Mouse (Mus musculus) lung, embryonic 14.5 days (tissue): Measurements from ENCODE around the gene Xpnpep3. TPM values are rescaled to one million over a fixed set of nuclear protein-coding genes. Genes with fewer than 3 reads are reported as not detected.

Experiments
- ATAC-seq: fragments of 200-750 bp; cut with Nextera tagmentation; 2 replicates; pipeline ENCODE4 v1.8.0; 2017; ENCODE audit warnings: mild to moderate bottlenecking, moderate TSS enrichment, moderate library complexity; ENCODE audit not compliant: insufficient read depth
- DNase-seq: peaks from one replicate; pipeline ENCODE4 v3.0.0-alpha.2; 2015
- H3K27ac ChIP-seq: fragments of 300-500 bp; sonication (generic); 2 replicates; pipeline ENCODE4 v1.5.1; 2014; ENCODE audit warnings: low read depth, mild to moderate bottlenecking, moderate library complexity
- H3K27me3 ChIP-seq: fragments of 300-500 bp; sonication (generic); 2 replicates; pipeline ENCODE4 v1.6.1; 2014; ENCODE audit warnings: low read length, control low read depth; ENCODE audit not compliant: insufficient read depth
- H3K36me3 ChIP-seq: fragments of 300-500 bp; sonication (generic); 2 replicates; pipeline ENCODE4 v1.6.1; 2014; ENCODE audit warnings: control low read depth; ENCODE audit not compliant: insufficient read depth
- H3K4me1 ChIP-seq: fragments of 300-500 bp; sonication (generic); 2 replicates; pipeline ENCODE4 v1.6.1; 2014; ENCODE audit warnings: antibody characterized with exemption, control low read depth; ENCODE audit not compliant: insufficient read depth
- H3K4me2 ChIP-seq: fragments of 300-500 bp; sonication (generic); 2 replicates; pipeline ENCODE4 v1.6.1; 2014; ENCODE audit warnings: mild to moderate bottlenecking
- H3K4me3 ChIP-seq: fragments of 300-500 bp; sonication (generic); 2 replicates; pipeline ENCODE4 v1.5.1; 2014; ENCODE audit warnings: low read depth, low read length
- H3K9ac ChIP-seq: fragments of 300-500 bp; sonication (generic); 2 replicates; pipeline ENCODE4 v1.6.1; 2014
- H3K9me3 ChIP-seq: fragments of 300-500 bp; sonication (generic); 2 replicates; pipeline ENCODE4 v1.6.1; 2016; ENCODE audit warnings: low read depth, low read length, control low read depth
- CTCF ChIP-seq: IDR thresholded peaks from 2 replicates; pipeline ENCODE4 v1.5.1; 2016; ENCODE audit warnings: antibody characterized with exemption, low read depth
- WGBS: fragments of 180-500 bp; shearing (Covaris S2); extraction: QIAGEN DNeasy Blood & Tissue Kit; methylation state at CpG from one replicate; pipeline ENCODE4 v1.1.7; 2014; 5-methylcytosine and 5-hydroxymethylcytosine counted together
- polyA plus RNA-seq: library from polyadenylated mRNA; unstranded; fragments of >200 nt; fragmentation: Nextera tagmentation; extraction: Ambion mirVana; gene quantifications from 2 replicates; pipeline ENCODE4 v1.2.1, GENCODE M21; 2014

Gene Xpnpep3
- polyA plus RNA-seq, 1 experiment from 2014 or later, result 8.6 TPM

- H3K36me3 ChIP-seq, result no peaks in the 10 kb centered on the region
- H3K9me3 ChIP-seq, result no peaks in the 10 kb centered on the region
- no peak overlapping the region for H3K4me3 ChIP-seq
- no peak overlapping the region for H3K27ac ChIP-seq
- H3K4me2 ChIP-seq, result no peak overlapping the region
- 82% methylated on average over 2 of the region's 2 CpGs for WGBS
- no peak for ATAC-seq
- H3K27me3 ChIP-seq, result no peaks in the 10 kb centered on the region
- no peaks in the 10 kb centered on the region for H3K4me1 ChIP-seq
- DNase-seq, result no peak
- H3K9ac ChIP-seq, result no peak overlapping the region
- no peak for TF ChIP-seq CTCF
Observed at GRCm38 (mm10) chr15:81503466-81503865, 103.5 kb downstream of the Xpnpep3 start.

GRCm38 (mm10) chr15:81503995-81504394 is 104.1 kb downstream of the Xpnpep3 start:
- H3K9me3 ChIP-seq, result no peaks in the 10 kb centered on the region
- WGBS, result 91% methylated on average over 2 of the region's 2 CpGs
- no peaks in the 10 kb centered on the region for H3K4me1 ChIP-seq

More at GRCm38 (mm10) chr15:81503995-81504394, 104.1 kb downstream of the Xpnpep3 start:
- no peaks in the 10 kb centered on the region for H3K27me3 ChIP-seq
- no peaks in the 10 kb centered on the region for H3K36me3 ChIP-seq
- no peak overlapping the region for H3K4me2 ChIP-seq
- TF ChIP-seq CTCF, result no peak
- no peak overlapping the region for H3K27ac ChIP-seq
- H3K4me3 ChIP-seq, result no peak overlapping the region
- ATAC-seq (no peak), DNase-seq (no peak)
- no peak overlapping the region for H3K9ac ChIP-seq

Other genes starting within 250 kb of the Xpnpep3 start
- 26.3 and 28.9 TPM in 2 replicates for gene Mrtfa, start 209.4 kb upstream of the Xpnpep3 start, polyA plus RNA-seq
- gene Mchr1, start 164.6 kb upstream of the Xpnpep3 start, polyA plus RNA-seq, result 0.42 and 0.46 TPM in 2 replicates
- 103 and 109 TPM in 2 replicates for gene Slc25a17, start 39.3 kb upstream of the Xpnpep3 start, polyA plus RNA-seq
- gene St13, start 61 bp upstream of the Xpnpep3 start, polyA plus RNA-seq, result 132 and 145 TPM in 2 replicates
- 1.4 and 2.2 TPM in 2 replicates for gene Dnajb7, start 8.2 kb downstream of the Xpnpep3 start, polyA plus RNA-seq
- gene Rbx1, start 66.2 kb downstream of the Xpnpep3 start, polyA plus RNA-seq, result 539 and 550 TPM in 2 replicates
- gene Ep300, start 185.2 kb downstream of the Xpnpep3 start, polyA plus RNA-seq, result 22.6 and 25.0 TPM in 2 replicates